Mouse (Mus musculus) small intestine, adult 2 months (tissue): Measurements from ENCODE around the gene S100a11.

Experiments
- CTCF ChIP-seq: fragments of 200-500 bp; IDR thresholded peaks from 2 replicates; pipeline ENCODE4 v1.5.1; 2012; ENCODE audit warnings: low read depth, mild to moderate bottlenecking, control low read depth, inconsistent platforms, low read length, moderate library complexity, mixed read lengths; ENCODE audit not compliant: insufficient replicate concordance, insufficient read length; ENCODE audit errors: extremely low read depth
- POLR2A ChIP-seq: fragments of 200-500 bp; IDR thresholded peaks from 2 replicates; pipeline ENCODE4 v1.6.1; 2012; ENCODE audit warnings: low read depth, mild to moderate bottlenecking, control low read depth, inconsistent platforms, low read length, moderate library complexity

- no peak for TF ChIP-seq CTCF
- no peak for TF ChIP-seq POLR2A
Measured at GRCm38 (mm10) chr3:93488541-93488940, 31.7 kb upstream of the S100a11 start.
